Mouse (Mus musculus): ENCODE data around the gene Ifi209. TPM values are rescaled to one million over a fixed set of nuclear protein-coding genes. Genes with fewer than 3 reads are reported as not detected.
"Not testable (repeated sequence)": the region's sequence is repeated elsewhere in the genome, so short reads cannot be mapped to it uniquely, and the experiment has no call there.

Ifi209 gene
- total RNA-seq (2014; fragmentation: Nextera tagmentation) (not detected in 2 replicates), total RNA-seq (2017) (0.12 TPM in 1 of 2 replicates, not detected in the other), polyA plus RNA-seq (2012) (not detected in 2 replicates)

DNA sequence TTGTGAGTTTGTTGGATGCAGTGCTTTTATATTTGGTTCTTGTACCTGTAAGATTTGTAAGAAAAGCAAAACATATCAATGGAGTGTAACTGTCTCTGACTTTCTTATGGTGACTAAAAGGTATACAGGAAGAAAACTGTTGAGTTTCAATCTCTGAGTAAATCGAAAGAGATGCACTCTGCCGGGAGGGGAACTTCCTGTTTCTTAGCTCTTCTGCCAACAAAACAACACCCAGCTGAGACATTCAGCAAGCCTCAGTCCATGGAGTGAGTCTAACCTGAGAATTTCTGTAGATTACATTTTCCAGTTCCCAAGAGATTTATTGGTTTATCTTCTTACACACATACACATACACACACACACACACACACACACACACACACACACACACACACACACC is at the start of gene Ifi209:
Gene Ifi209, plus strand, starts transcription at position 296 of the 400 bp plus-strand sequence.
- ATAC-seq (ENCODE audit: extremely low read depth, insufficient number of reproducible peaks, low FRiP score, poor library complexity, severe bottlenecking); H3K9me3 ChIP-seq (replicated peaks); H3K4me3 ChIP-seq (ENCODE audit: low read depth, low read length); H3K4me1 ChIP-seq (ENCODE audit: insufficient read depth, low read depth, low read length); DNase-seq (ENCODE audit: low spot score); H3K36me3 ChIP-seq (replicated peaks); H3K27me3 ChIP-seq (ENCODE audit: insufficient read depth, low read length): not testable (repeated sequence)

- not testable (repeated sequence) for DNase-seq (ENCODE audit: low spot score); H3K9me3 ChIP-seq (replicated peaks); H3K4me3 ChIP-seq (ENCODE audit: low read depth, low read length); H3K36me3 ChIP-seq (replicated peaks); H3K27me3 ChIP-seq (ENCODE audit: insufficient read depth, low read length); ATAC-seq (ENCODE audit: extremely low read depth, insufficient number of reproducible peaks, low FRiP score, poor library complexity, severe bottlenecking); H3K4me1 ChIP-seq (ENCODE audit: insufficient read depth, low read depth, low read length)
These were observed 41.0 kb upstream of the Ifi209 start for GRCm38 (mm10) chr1:173589698-173590097.

DNA sequence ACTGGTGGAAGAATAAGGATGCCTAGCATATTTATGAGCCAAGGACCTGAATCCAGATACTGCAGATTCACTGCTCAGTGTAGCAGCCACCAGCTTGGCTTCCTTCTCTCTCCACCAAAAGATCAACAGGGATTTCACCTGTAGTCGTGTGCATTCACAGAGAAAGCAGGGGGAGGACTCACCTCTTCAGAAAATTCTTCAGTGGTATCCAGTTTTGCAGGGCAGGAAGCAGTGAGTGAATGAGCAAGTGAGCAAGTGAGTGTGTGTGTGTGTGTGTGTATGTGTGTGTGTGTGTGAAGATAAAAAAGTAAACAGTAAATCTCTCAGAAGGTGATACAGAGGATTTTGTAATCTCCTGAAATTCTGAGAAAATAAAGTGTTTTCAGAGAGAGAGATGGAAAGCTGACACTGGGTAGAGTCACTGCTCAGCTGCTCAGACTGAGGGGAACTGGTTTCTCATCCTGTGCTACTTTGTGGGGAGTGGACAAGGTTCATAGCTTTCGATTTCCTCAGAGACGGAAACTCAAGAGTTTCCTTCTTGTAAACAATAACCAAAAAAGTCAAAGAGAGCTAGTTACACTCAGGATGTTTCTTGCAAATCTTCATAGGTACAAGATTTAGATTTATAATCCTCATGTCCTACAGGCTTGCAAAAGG is 31.8 kb upstream of the Ifi209 start, which contains the start of gene Ifi213:
Gene Ifi213, minus strand, starts transcription at position 437 of the 657 bp plus-strand sequence.
- not testable (repeated sequence) for DNase-seq (ENCODE audit: low spot score); H3K4me3 ChIP-seq (ENCODE audit: low read depth, low read length); H3K9me3 ChIP-seq (replicated peaks); H3K36me3 ChIP-seq (replicated peaks); ATAC-seq (ENCODE audit: extremely low read depth, insufficient number of reproducible peaks, low FRiP score, poor library complexity, severe bottlenecking); H3K4me1 ChIP-seq (ENCODE audit: insufficient read depth, low read depth, low read length); H3K27me3 ChIP-seq (ENCODE audit: insufficient read depth, low read length)

DNA sequence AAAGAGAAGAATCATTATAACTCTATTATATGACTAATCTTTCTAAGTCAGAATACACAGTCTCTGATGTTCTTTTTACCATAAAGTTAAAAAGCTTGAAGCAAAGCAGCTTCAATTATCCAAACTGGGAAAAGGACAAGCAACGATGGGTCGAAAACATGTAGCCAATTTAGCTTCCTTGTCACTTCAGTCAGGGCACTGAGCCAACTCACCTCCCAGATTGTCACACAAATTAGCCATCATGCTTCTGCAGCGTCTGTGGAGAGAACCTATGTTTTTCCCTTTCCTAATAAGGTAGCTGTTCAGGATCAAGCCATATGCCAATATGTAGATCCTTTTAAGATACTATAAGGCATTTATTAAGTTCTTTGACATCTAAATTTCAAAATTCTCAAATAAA is 20.4 kb upstream of the Ifi209 start:
- not testable (repeated sequence) for H3K4me1 ChIP-seq (ENCODE audit: insufficient read depth, low read depth, low read length); DNase-seq (ENCODE audit: low spot score); ATAC-seq (ENCODE audit: extremely low read depth, insufficient number of reproducible peaks, low FRiP score, poor library complexity, severe bottlenecking); H3K36me3 ChIP-seq (replicated peaks); H3K9me3 ChIP-seq (replicated peaks); H3K4me3 ChIP-seq (ENCODE audit: low read depth, low read length); H3K27me3 ChIP-seq (ENCODE audit: insufficient read depth, low read length)

DNA sequence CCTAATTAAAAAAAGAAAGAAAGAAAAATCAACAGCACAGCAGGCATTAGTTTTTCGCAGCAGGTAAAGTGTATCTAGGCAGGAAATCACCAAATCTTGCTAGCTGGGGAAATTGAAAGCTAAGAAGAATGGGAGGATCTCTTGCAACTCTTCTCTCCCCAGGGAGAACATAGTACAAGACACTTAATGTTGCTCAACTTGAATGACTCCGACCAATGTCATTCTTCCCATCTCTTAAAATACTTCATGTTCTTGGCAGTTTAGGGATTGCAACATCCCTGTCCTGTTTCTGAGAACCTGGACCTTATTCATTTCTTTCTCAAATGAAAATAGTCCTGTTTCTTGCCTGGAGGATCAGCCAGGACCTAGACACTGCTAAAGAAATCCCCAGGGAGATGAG is 8.5 kb upstream of the Ifi209 start:
- not testable (repeated sequence) for H3K27me3 ChIP-seq (ENCODE audit: insufficient read depth, low read length); H3K36me3 ChIP-seq (replicated peaks); H3K4me1 ChIP-seq (ENCODE audit: insufficient read depth, low read depth, low read length); DNase-seq (ENCODE audit: low spot score); H3K9me3 ChIP-seq (replicated peaks); H3K4me3 ChIP-seq (ENCODE audit: low read depth, low read length); ATAC-seq (ENCODE audit: extremely low read depth, insufficient number of reproducible peaks, low FRiP score, poor library complexity, severe bottlenecking)

GRCm38 (mm10) chr1:173624052-173624451 is 6.7 kb upstream of the Ifi209 start:
- Histone ChIP-seq H3K27me3 (ENCODE audit: insufficient read depth, low read length) (no peaks in the 10 kb centered on the region), H3K4me1 (ENCODE audit: insufficient read depth, low read depth, low read length) (no peaks in the 10 kb centered on the region), H3K36me3 (replicated peaks) (no peaks in the 10 kb centered on the region), H3K9me3 (replicated peaks) (no peaks in the 10 kb centered on the region; the same call in 1 of the 2 replicates), H3K4me3 (ENCODE audit: low read depth, low read length) (no peak overlapping the region)
- ATAC-seq (ENCODE audit: extremely low read depth, insufficient number of reproducible peaks, low FRiP score, poor library complexity, severe bottlenecking) (no peak), DNase-seq (ENCODE audit: low spot score) (no peak)
- TF ChIP-seq CTCF (IDR thresholded peaks at IDR 0.05; ENCODE audit: low read depth, low read length): no peak

GRCm38 (mm10) chr1:173626686-173627085 is 4.0 kb upstream of the Ifi209 start:
- Histone ChIP-seq H3K4me1 (ENCODE audit: insufficient read depth, low read depth, low read length) (no peaks in the 10 kb centered on the region), H3K4me3 (ENCODE audit: low read depth, low read length) (no peak overlapping the region), H3K36me3 (replicated peaks) (no peaks in the 10 kb centered on the region), H3K9me3 (replicated peaks) (no peaks in the 10 kb centered on the region; the same call in 1 of the 2 replicates), H3K27me3 (ENCODE audit: insufficient read depth, low read length) (no peaks in the 10 kb centered on the region)
- ATAC-seq (ENCODE audit: extremely low read depth, insufficient number of reproducible peaks, low FRiP score, poor library complexity, severe bottlenecking): no peak
- TF ChIP-seq GATA2 (IDR thresholded peaks at IDR 0.05; ENCODE audit: borderline replicate concordance, low read depth, low read length) (no peak), CTCF (IDR thresholded peaks at IDR 0.05; ENCODE audit: low read depth, low read length) (no peak), TAL1 (conservative IDR thresholded peaks at IDR 0.05; ENCODE audit: low read depth, low read length) (no peak), GATA1 (IDR thresholded peaks at IDR 0.05; ENCODE audit: borderline replicate concordance, low read length) (no peak), POLR2AphosphoS5 (IDR thresholded peaks at IDR 0.05; ENCODE audit: insufficient replicate concordance, low read depth, low read length) (no peak)
- no peak for DNase-seq (ENCODE audit: low spot score)

Data from G1E (cell line).